ENCODE assay signal across 17 mouse cellular contexts in genomic region chr10:64661190-64661589, GRCm38 (mm10).
A peak's percentile ranks its signal among the peaks of the same experiment; 100 is the strongest.
DNase-seq lines count a peak whose midpoint lies in the region; ATAC-seq and TF ChIP-seq lines count a peak whose summit lies in the region.
"Had no signal": no experiment of that assay in that cellular context is flagged by ENCODE, and none has a peak within 500 bp of the region (broad histone marks: within the 10 kb centered on the region; RNA-seq: fewer than 3 reads in every experiment).

No protein-coding gene starts in this region.

- TF ChIP-seq CTCF in midbrain, postnatal 0 days (IDR thresholded peaks at IDR 0.05) = no peak

- no peak overlapping the region for H3K4me2 ChIP-seq in midbrain, postnatal 0 days (ENCODE audit: low read depth, low read length, poor library complexity, severe bottlenecking)
- H3K4me2 ChIP-seq in midbrain, embryonic 14.5 days (ENCODE audit: low read length) = no peak overlapping the region
- H3K4me2 ChIP-seq: embryonic facial prominence, embryonic 13.5 days; heart, embryonic 12.5 days; hindbrain, embryonic 14.5 days had no signal

- H3K4me3 ChIP-seq in midbrain, embryonic 10.5 days = no peak overlapping the region
- H3K4me3 ChIP-seq in midbrain, postnatal 0 days (ENCODE audit: low read depth, low read length) = no peak overlapping the region
- no peak overlapping the region for H3K4me3 ChIP-seq in midbrain, embryonic 14.5 days (replicated peaks; ENCODE audit: low read depth, low read length)
- H3K4me3 ChIP-seq: embryonic facial prominence, embryonic 13.5 days; gastrocnemius, adult 2 months; heart, embryonic 12.5 days; hindbrain, embryonic 10.5 days had no signal

- 39% methylated on average over 4 of the region's 4 CpGs for WGBS in midbrain, embryonic 10.5 days
- 34% methylated on average over 4 of the region's 4 CpGs for WGBS in midbrain, postnatal 0 days
- WGBS in midbrain, embryonic 14.5 days = 22% methylated on average over 4 of the region's 4 CpGs

- H3K27ac ChIP-seq in midbrain, embryonic 10.5 days (replicated peaks) = no peak overlapping the region
- no peak overlapping the region for H3K27ac ChIP-seq in midbrain, postnatal 0 days (ENCODE audit: low read depth, low read length)
- no peak overlapping the region for H3K27ac ChIP-seq in midbrain, embryonic 14.5 days (replicated peaks; ENCODE audit: low read depth, low read length)
- H3K27ac ChIP-seq: embryonic facial prominence, embryonic 13.5 days; gastrocnemius, adult 2 months; hindbrain, embryonic 10.5 days; hindbrain, embryonic 14.5 days had no signal

- ATAC-seq in midbrain, postnatal 0 days (ENCODE audit: low FRiP score) = no peak
- ATAC-seq in midbrain, embryonic 14.5 days (ENCODE audit: low FRiP score, low TSS enrichment) = no peak; the same call in 1 of the 2 replicates
- no peak for ATAC-seq in CD4-positive, CD25-positive, alpha-beta regulatory T cell, adult 4 months
- ATAC-seq: forebrain, embryonic 14.5 days had no signal

- H3K36me3 ChIP-seq in midbrain, embryonic 10.5 days = no peaks in the 10 kb centered on the region
- H3K36me3 ChIP-seq in midbrain, postnatal 0 days (ENCODE audit: insufficient read depth, low read length) = no peaks in the 10 kb centered on the region
- no peaks in the 10 kb centered on the region for H3K36me3 ChIP-seq in midbrain, embryonic 14.5 days (ENCODE audit: control insufficient read depth, insufficient read depth, low read length)
- H3K36me3 ChIP-seq: embryonic facial prominence, embryonic 13.5 days; heart, embryonic 12.5 days; hindbrain, embryonic 10.5 days had no signal

- H3K9ac ChIP-seq in midbrain, postnatal 0 days (replicated peaks; ENCODE audit: low read length, poor library complexity, severe bottlenecking) = no peak overlapping the region
- H3K9ac ChIP-seq in midbrain, embryonic 14.5 days (replicated peaks; ENCODE audit: low read length) = no peak overlapping the region
- H3K9ac ChIP-seq: embryonic facial prominence, embryonic 13.5 days; heart, embryonic 12.5 days; hindbrain, embryonic 14.5 days had no signal

- peak; percentile 12 for DNase-seq in midbrain, embryonic 10.5 days (ENCODE audit: low spot score)
- no peak for DNase-seq in midbrain, postnatal 0 days (ENCODE audit: low spot score)
- DNase-seq in midbrain, embryonic 14.5 days = peak; percentile 58
- peak; percentile 66 for DNase-seq in retina, postnatal 1 day
- DNase-seq in adrenal gland, postnatal 14 days = no peak
- DNase-seq: adrenal gland, adult 2 months; cerebellum, adult 11-12 months; cerebellum, adult 9-10 months; cerebellum, postnatal 36 days; gastrocnemius, adult 2 months; gastrocnemius, postnatal 25 days had no signal

- no peaks in the 10 kb centered on the region for H3K9me3 ChIP-seq in midbrain, embryonic 10.5 days (replicated peaks)
- H3K9me3 ChIP-seq in midbrain, postnatal 0 days (ENCODE audit: low read length) = no peaks in the 10 kb centered on the region
- H3K9me3 ChIP-seq in midbrain, embryonic 14.5 days (ENCODE audit: control insufficient read depth, low read length) = no peaks in the 10 kb centered on the region
- H3K9me3 ChIP-seq: embryonic facial prominence, embryonic 13.5 days; heart, embryonic 12.5 days; hindbrain, embryonic 10.5 days had no signal

- peaks cover 10% of the 10 kb centered on the region; the same call in 1 of the 2 replicates for H3K27me3 ChIP-seq in midbrain, embryonic 10.5 days (ENCODE audit: low read depth, poor library complexity, severe bottlenecking)
- no peaks in the 10 kb centered on the region for H3K27me3 ChIP-seq in midbrain, postnatal 0 days (ENCODE audit: insufficient read depth, low read length)
- no peaks in the 10 kb centered on the region for H3K27me3 ChIP-seq in midbrain, embryonic 14.5 days (ENCODE audit: control insufficient read depth, insufficient read depth, low read length)
- H3K27me3 ChIP-seq: embryonic facial prominence, embryonic 13.5 days; heart, embryonic 12.5 days had no signal

- H3K4me1 ChIP-seq in midbrain, embryonic 10.5 days = peaks cover 12% of the 10 kb centered on the region
- no peaks in the 10 kb centered on the region for H3K4me1 ChIP-seq in midbrain, postnatal 0 days (ENCODE audit: insufficient read depth, low read length)
- no peaks in the 10 kb centered on the region for H3K4me1 ChIP-seq in midbrain, embryonic 14.5 days (ENCODE audit: control insufficient read depth, insufficient read depth, low read length)
- H3K4me1 ChIP-seq: embryonic facial prominence, embryonic 13.5 days; heart, embryonic 12.5 days; hindbrain, embryonic 10.5 days had no signal

Comparison
In these comparisons a context has a peak if more than half of its experiments do, and no peak if none do; other contexts are left out.
1. DNase-seq: peak in midbrain, embryonic 10.5 days (single experiment), midbrain, embryonic 14.5 days (single experiment) and retina, postnatal 1 day (single experiment); none in midbrain, postnatal 0 days (single experiment) and adrenal gland, postnatal 14 days (single experiment).